Mouse (Mus musculus) splenic B cell, adult 2 months (primary cell): ENCODE measurements around the gene Dtx2.
"Not testable (repeated sequence)": the region's sequence is repeated elsewhere in the genome, so short reads cannot be mapped to it uniquely, and the experiment has no call there.

ENCODE experiments used
- DNase-seq: peaks from one replicate; pipeline ENCODE4 v3.0.0-alpha.2; 2011; ENCODE audit warnings: low read depth, low spot score
- H3K27me3 ChIP-seq: 2 replicates; pipeline ENCODE4 v1.6.1; 2012; ENCODE audit warnings: mild to moderate bottlenecking, low read length, moderate library complexity, mixed read lengths; ENCODE audit not compliant: control insufficient read depth, poor library complexity, insufficient read depth, severe bottlenecking
- H3K36me3 ChIP-seq: 2 replicates; pipeline ENCODE4 v1.6.1; 2012; ENCODE audit warnings: mild to moderate bottlenecking, low read length, moderate library complexity, mixed read lengths; ENCODE audit not compliant: control insufficient read depth, poor library complexity, insufficient read depth, severe bottlenecking

Dtx2 gene

GRCm38 (mm10) chr5:136052861-136053655 is 58.5 kb downstream of the Dtx2 start:
- Histone ChIP-seq H3K36me3 (no peaks in the 10 kb centered on the region), H3K27me3 (no peaks in the 10 kb centered on the region)
- no peak for DNase-seq

GRCm38 (mm10) chr5:136054301-136055077 is 59.9 kb downstream of the Dtx2 start, which contains the start of gene Upk3bl:
TSS of gene Upk3bl (plus strand) at chr5:136054492.
- DNase-seq: peak; percentile 54

GRCm38 (mm10) chr5:136056062-136056461 is 61.5 kb downstream of the Dtx2 start:
- DNase-seq: no peak
- H3K27me3 ChIP-seq: no peaks in the 10 kb centered on the region

More at GRCm38 (mm10) chr5:136054301-136055077, 59.9 kb downstream of the Dtx2 start, which contains the start of gene Upk3bl:
- Histone ChIP-seq H3K36me3 (no peaks in the 10 kb centered on the region), H3K27me3 (no peaks in the 10 kb centered on the region)

GRCm38 (mm10) chr5:136057085-136057484 is 62.5 kb downstream of the Dtx2 start:
- H3K27me3 ChIP-seq: no peaks in the 10 kb centered on the region
- H3K36me3 ChIP-seq: no peaks in the 10 kb centered on the region
- DNase-seq: no peak

More at GRCm38 (mm10) chr5:136056062-136056461, 61.5 kb downstream of the Dtx2 start:
- no peaks in the 10 kb centered on the region for H3K36me3 ChIP-seq

- peak; percentile 85 for DNase-seq
- no peaks in the 10 kb centered on the region for H3K36me3 ChIP-seq
- no peaks in the 10 kb centered on the region for H3K27me3 ChIP-seq
Measured at GRCm38 (mm10) chr5:136061567-136061966, 67.0 kb downstream of the Dtx2 start.

- DNase-seq: no peak
- H3K36me3 ChIP-seq: no peaks in the 10 kb centered on the region
- H3K27me3 ChIP-seq: no peaks in the 10 kb centered on the region
Measured at GRCm38 (mm10) chr5:136063920-136064319, 69.3 kb downstream of the Dtx2 start.

- H3K27me3 ChIP-seq, H3K36me3 ChIP-seq, DNase-seq: not testable (repeated sequence)
Measured at GRCm38 (mm10) chr5:136066404-136067148, 72.0 kb downstream of the Dtx2 start.

- H3K27me3 ChIP-seq: no peaks in the 10 kb centered on the region
- DNase-seq: no peak
- H3K36me3 ChIP-seq: no peaks in the 10 kb centered on the region
Measured at GRCm38 (mm10) chr5:136069411-136069810, 74.8 kb downstream of the Dtx2 start.

- Histone ChIP-seq H3K27me3 (no peaks in the 10 kb centered on the region), H3K36me3 (no peaks in the 10 kb centered on the region)
- DNase-seq: no peak
Measured at GRCm38 (mm10) chr5:136073051-136073450, 78.5 kb downstream of the Dtx2 start.

- DNase-seq: no peak
- H3K27me3 ChIP-seq: no peaks in the 10 kb centered on the region
- H3K36me3 ChIP-seq: no peaks in the 10 kb centered on the region
Measured at GRCm38 (mm10) chr5:136073526-136073925, 78.9 kb downstream of the Dtx2 start.

GRCm38 (mm10) chr5:136075076-136075475 is 80.5 kb downstream of the Dtx2 start:
- DNase-seq: no peak
- no peaks in the 10 kb centered on the region for H3K27me3 ChIP-seq
- no peaks in the 10 kb centered on the region for H3K36me3 ChIP-seq

GRCm38 (mm10) chr5:136076284-136076683 is 81.7 kb downstream of the Dtx2 start:
- no peaks in the 10 kb centered on the region for H3K36me3 ChIP-seq
- DNase-seq: no peak
- no peaks in the 10 kb centered on the region for H3K27me3 ChIP-seq

GRCm38 (mm10) chr5:136077001-136077550 is 82.5 kb downstream of the Dtx2 start:
- no peak for DNase-seq
- Histone ChIP-seq H3K27me3 (no peaks in the 10 kb centered on the region), H3K36me3 (no peaks in the 10 kb centered on the region)

- Histone ChIP-seq H3K36me3 (no peaks in the 10 kb centered on the region), H3K27me3 (no peaks in the 10 kb centered on the region)
- DNase-seq: no peak
Measured at GRCm38 (mm10) chr5:136078136-136078535, 83.5 kb downstream of the Dtx2 start.
